Mouse (Mus musculus): ENCODE measurements around the gene Kcnip1. TPM values are rescaled to one million over a fixed set of nuclear protein-coding genes. Genes with fewer than 3 reads are reported as not detected.

The Kcnip1 gene
- polyA plus RNA-seq, 1 experiment from 2014 or later, result 0.74 TPM

DNA sequence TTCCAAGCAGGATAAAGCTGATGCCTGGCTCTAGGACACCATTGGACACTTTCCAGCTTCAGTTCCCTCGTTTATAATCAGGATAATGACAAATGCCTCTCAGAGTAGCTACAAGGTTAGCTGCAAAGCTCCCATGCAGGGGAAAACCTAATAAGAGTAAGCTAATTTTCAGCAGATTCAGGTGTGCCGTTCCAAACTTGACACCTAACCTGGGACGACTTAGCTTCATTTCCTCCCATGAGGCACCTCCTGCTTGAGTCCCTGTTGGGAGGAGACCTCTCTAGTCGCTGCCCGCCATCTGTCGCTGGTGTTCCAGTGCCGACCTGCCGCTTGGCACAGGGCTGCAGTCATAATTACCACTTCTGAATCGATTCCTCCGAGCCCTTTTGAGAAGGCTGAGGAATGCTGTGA is 211.4 kb downstream of the Kcnip1 start:
- H3K4me3 ChIP-seq, result no peak overlapping the region
- H3K27ac ChIP-seq, result no peak overlapping the region
- peaks cover 45% of the 10 kb centered on the region for H3K4me1 ChIP-seq
- WGBS, result 43% methylated on average over 10 of the region's 10 CpGs
- H3K9me3 ChIP-seq (replicated peaks), result no peaks in the 10 kb centered on the region
- no peak for DNase-seq (ENCODE audit: low spot score)
- H3K36me3 ChIP-seq, result no peaks in the 10 kb centered on the region
- no peaks in the 10 kb centered on the region for H3K27me3 ChIP-seq (ENCODE audit: low read depth, poor library complexity, severe bottlenecking)

DNA sequence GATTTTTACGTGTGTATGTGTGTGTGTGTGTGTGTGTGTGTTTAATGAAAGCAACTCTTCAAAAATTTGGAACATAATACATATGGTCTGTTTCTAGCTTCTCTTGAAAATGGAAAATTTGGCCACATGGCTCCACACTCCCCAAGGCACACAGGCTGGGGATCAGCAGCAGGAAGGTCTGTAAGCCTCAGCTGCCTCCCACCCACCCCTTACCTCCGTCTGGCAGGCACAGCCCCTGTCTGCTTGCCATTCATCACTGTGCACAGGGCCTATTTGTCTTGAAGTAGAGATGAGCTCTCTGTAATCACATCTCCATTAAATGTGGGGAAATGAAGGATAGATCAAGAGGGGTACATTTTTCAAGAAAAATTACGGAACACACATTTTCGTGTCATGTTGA is 212.7 kb downstream of the Kcnip1 start:
- Histone ChIP-seq H3K4me1 (peaks cover 44% of the 10 kb centered on the region), H3K27ac (no peak overlapping the region), H3K4me3 (no peak overlapping the region), H3K36me3 (no peaks in the 10 kb centered on the region), H3K27me3 (ENCODE audit: low read depth, poor library complexity, severe bottlenecking) (no peaks in the 10 kb centered on the region), H3K9me3 (replicated peaks) (no peaks in the 10 kb centered on the region)
- no peak for DNase-seq (ENCODE audit: low spot score)
- WGBS, result 64% methylated on average over 4 of the region's 4 CpGs

DNA sequence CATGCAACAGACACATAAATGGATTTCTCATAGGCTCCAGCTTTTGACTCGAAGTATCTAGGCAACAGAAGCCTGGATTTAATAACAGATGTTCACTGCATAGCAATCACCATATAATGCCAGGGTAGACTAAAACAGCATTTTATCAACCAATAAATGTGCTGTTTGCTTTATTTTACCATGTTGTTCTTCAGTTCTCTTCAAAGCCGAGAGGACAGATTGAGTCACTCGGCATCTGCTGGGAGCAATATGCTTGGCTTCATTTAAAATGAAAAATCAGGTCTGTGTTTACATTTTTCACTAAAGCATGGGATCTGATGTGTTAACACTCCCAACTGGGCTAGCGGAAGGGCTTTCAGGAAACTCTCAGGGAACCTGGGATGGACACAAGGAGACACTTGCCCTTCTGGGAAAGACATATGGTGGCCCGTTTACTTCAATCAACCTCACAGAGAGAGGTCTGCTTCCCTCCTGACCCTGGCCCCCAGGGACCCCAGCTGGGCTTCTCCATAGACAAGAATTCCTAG is 220.3 kb downstream of the Kcnip1 start:
- Histone ChIP-seq H3K27ac (no peak overlapping the region), H3K27me3 (ENCODE audit: low read depth, poor library complexity, severe bottlenecking) (no peaks in the 10 kb centered on the region), H3K9me3 (replicated peaks) (no peaks in the 10 kb centered on the region), H3K4me1 (no peaks in the 10 kb centered on the region), H3K4me3 (no peak overlapping the region), H3K36me3 (no peaks in the 10 kb centered on the region)
- WGBS, result 71% methylated on average over 5 of the region's 5 CpGs
- DNase-seq (ENCODE audit: low spot score), result no peak

DNA sequence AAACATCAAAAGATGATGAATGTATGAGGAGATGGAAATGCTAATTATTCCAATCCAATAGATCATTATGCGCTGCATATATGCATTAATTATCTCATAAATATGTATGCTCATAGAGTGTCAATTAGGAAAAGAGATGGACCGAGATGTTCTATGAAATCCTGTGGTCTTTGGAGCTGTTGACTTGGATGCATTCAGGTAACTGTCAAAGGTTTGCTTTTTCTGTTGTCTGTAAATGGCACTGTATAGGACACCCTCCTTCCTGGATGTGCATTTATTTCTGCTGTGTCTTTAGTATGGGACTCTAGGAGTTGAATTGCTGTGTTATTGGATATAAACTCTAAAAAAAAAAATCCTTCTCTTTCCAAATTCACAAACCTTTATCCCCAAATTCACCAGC is 220.9 kb downstream of the Kcnip1 start:
- Histone ChIP-seq H3K4me3 (no peak overlapping the region), H3K36me3 (no peaks in the 10 kb centered on the region), H3K27ac (no peak overlapping the region), H3K27me3 (ENCODE audit: low read depth, poor library complexity, severe bottlenecking) (no peaks in the 10 kb centered on the region), H3K9me3 (replicated peaks) (no peaks in the 10 kb centered on the region), H3K4me1 (no peaks in the 10 kb centered on the region)
- DNase-seq (ENCODE audit: low spot score), result no peak
- WGBS, result 93% methylated on average over 2 of the region's 2 CpGs

DNA sequence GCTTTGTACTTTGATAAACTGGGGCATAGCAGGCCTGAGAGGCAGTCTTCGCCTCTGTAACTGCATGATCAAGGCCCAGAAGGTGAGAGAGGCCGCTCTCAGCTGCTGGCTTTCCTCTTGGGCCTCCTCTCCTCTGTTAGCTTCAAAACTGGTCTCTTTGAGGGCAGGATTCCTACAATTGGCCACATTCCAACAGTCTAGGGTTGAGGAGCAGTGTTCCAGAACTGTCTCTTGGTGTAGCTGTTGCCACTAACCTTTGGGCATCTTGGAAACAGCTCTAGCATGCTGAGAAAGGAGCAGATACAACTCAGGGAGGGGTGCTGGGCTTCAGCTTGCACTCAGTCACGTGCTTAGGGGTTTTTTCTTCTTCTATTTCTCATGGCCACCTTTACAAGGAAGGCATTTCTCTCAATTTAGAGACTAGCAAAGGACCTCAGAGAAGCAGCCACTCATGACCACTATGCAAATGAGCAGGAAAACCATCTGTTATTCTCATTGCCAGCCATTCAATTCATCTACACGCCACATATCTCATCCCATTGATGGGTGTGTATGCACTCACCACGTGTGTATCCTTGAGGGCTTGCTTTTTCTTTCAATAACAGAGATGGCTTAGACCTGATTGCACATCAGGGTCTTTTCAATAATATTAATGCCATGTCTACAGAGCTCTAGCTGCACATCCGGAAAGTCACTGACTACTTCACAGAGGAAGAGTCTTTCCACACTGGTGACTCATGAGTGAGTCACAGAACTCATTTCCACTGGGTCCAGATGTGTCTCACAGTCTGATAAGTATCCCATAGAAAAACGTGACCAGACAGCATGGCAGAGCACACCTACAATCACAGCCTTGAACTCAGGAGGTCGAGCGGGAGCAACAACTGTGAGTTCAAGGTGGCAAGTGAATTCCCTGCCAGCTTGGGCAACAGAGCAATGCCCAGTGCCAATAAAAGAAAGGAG is 225.7 kb downstream of the Kcnip1 start:
- Histone ChIP-seq H3K9me3 (replicated peaks) (no peaks in the 10 kb centered on the region), H3K27ac (no peak overlapping the region), H3K4me1 (no peaks in the 10 kb centered on the region), H3K36me3 (no peaks in the 10 kb centered on the region), H3K4me3 (no peak overlapping the region), H3K27me3 (ENCODE audit: low read depth, poor library complexity, severe bottlenecking) (no peaks in the 10 kb centered on the region)
- 88% methylated on average over 9 of the region's 9 CpGs for WGBS
- no peak for DNase-seq (ENCODE audit: low spot score)

DNA sequence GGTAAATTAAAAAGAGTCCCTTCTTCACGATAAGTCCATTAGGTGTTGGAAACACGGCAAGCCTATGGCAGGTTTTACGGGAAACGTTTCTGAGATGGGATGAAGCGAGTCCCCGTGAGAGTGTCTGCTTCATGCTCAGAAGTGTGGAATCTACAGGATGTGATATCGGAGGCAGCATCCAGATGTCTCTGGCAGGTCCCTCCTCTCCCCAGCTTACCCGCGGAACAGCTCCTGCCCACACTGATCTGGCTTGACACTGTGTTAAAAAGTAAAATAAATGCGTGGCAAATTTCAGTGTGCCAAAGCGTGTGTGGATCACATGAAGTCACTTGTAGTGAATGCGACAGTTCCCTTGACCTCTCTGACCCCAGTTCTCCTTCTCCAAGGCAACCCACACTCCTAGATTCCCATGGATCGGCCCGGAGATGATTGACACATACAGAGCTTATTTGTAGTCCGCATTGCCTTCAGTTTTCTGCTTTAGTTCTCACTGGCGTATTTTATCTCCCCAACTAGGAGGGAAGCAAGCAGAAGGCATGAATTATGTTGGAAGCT is 231.7 kb downstream of the Kcnip1 start:
- H3K4me3 ChIP-seq, result no peak overlapping the region
- peaks cover 11% of the 10 kb centered on the region for H3K4me1 ChIP-seq
- DNase-seq (ENCODE audit: low spot score), result no peak
- no peaks in the 10 kb centered on the region for H3K9me3 ChIP-seq (replicated peaks)
- H3K36me3 ChIP-seq, result no peaks in the 10 kb centered on the region
- no peak overlapping the region for H3K27ac ChIP-seq
- 84% methylated on average over 16 of the region's 16 CpGs for WGBS
- peaks cover 5% of the 10 kb centered on the region for H3K27me3 ChIP-seq (ENCODE audit: low read depth, poor library complexity, severe bottlenecking)

DNA sequence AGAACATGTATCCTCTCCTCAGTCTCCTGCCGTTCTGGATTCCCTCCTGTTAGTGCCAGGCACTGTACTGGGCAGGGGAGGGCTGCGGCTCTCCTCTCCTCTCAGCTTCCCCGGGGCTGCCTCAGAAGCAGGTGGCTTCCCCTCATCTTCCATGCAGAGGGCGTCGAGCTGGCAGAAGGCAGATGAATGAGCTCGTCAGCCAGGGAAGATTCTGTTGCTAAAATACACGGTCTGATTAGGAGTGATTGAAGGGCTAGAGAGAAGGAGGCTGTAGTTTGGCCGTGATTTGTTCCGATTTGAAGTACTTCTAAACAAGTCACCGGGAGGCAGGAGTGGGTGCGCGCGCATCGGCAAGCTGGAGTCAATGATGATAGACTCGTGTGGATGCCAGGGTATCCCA is 236.3 kb downstream of the Kcnip1 start:
- H3K4me1 ChIP-seq, result peaks cover 26% of the 10 kb centered on the region
- no peak overlapping the region for H3K4me3 ChIP-seq
- H3K36me3 ChIP-seq, result no peaks in the 10 kb centered on the region
- H3K27me3 ChIP-seq (ENCODE audit: low read depth, poor library complexity, severe bottlenecking), result peaks cover 6% of the 10 kb centered on the region
- DNase-seq (ENCODE audit: low spot score), result no peak
- 70% methylated on average over 15 of the region's 15 CpGs for WGBS
- no peak overlapping the region for H3K27ac ChIP-seq
- H3K9me3 ChIP-seq (replicated peaks), result no peaks in the 10 kb centered on the region

DNA sequence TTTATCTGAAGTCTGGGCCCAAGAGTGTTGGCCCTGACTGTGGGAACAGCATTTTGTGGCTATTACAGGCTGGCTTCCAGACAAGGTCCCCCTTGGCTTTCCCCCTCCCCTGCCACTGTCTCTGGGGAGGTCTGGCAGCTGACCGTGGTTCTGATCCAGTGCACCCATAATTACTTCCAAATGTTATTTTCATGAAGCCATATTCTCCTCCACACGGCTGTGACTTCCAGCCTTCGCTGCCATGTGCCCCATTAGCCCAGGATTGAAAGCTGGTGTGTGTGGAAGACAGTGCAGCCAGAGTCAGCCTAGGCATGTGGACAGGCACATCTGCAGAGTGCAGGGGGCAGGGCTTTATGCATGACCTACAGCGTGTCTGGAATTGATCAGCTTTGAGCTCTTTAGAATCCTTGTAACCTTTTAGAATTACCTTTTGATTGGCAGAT is 240.5 kb downstream of the Kcnip1 start:
- H3K27me3 ChIP-seq (ENCODE audit: low read depth, poor library complexity, severe bottlenecking), result peaks cover 6% of the 10 kb centered on the region
- H3K4me1 ChIP-seq, result peaks cover 22% of the 10 kb centered on the region
- 24% methylated on average over 4 of the region's 4 CpGs for WGBS
- DNase-seq (ENCODE audit: low spot score), result peak; percentile 66
- H3K36me3 ChIP-seq, result no peaks in the 10 kb centered on the region
- H3K9me3 ChIP-seq (replicated peaks), result no peaks in the 10 kb centered on the region
- H3K4me3 ChIP-seq, result no peak overlapping the region
- 0 out of 2 replicates have a peak overlapping the region, but pooled peaks have one; percentile 27 for H3K27ac ChIP-seq

DNA sequence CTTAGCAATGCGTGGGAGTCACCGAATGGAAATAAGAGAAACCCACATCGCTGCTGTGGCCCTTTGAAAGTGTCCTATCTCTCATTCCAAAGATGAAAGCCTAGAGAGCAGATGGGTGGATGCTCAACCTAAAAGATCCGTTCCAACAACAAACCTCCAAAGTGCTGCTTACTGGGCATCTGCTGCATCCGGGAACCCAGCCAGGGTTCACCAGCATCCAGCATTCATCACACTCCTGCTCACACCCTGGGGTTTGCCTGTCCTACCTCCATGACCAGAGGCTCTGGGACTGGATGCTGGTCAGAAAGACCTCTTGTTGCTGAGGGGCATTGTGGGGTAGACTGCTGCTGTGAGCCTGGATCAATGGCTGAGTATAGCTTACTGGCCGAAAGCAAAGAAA is 241.4 kb downstream of the Kcnip1 start:
- WGBS, result 92% methylated on average over 6 of the region's 6 CpGs

DNA sequence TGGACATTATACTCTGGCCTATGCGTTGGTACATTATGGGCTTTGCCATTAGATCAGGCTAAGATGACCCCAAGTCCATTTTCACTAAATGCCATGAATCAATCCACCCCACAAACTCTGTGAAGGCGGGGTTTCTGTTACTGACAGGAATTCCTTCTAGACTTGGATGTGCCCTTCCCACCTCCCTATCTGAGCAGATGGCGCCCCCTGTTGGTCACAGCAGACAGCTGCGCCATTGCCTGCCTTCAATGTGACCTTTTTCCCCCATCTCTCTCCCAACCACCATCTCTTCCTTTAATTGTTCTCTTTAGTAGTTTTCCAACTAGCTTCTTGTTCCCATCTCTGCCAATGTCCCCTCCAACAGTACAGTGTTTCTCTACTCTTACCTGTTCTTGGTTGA is 243.0 kb downstream of the Kcnip1 start:
- Histone ChIP-seq H3K36me3 (no peaks in the 10 kb centered on the region), H3K9me3 (replicated peaks) (no peaks in the 10 kb centered on the region), H3K27me3 (ENCODE audit: low read depth, poor library complexity, severe bottlenecking) (no peaks in the 10 kb centered on the region), H3K4me3 (no peak overlapping the region), H3K27ac (no peak overlapping the region), H3K4me1 (peaks cover 17% of the 10 kb centered on the region)
- WGBS, result 83% methylated on average over 4 of the region's 4 CpGs
- DNase-seq (ENCODE audit: low spot score), result no peak

More for the DNA sequence above, 241.4 kb downstream of the Kcnip1 start:
- Histone ChIP-seq H3K27me3 (ENCODE audit: low read depth, poor library complexity, severe bottlenecking) (peaks cover 4% of the 10 kb centered on the region), H3K4me3 (no peak overlapping the region), H3K4me1 (peaks cover 17% of the 10 kb centered on the region), H3K27ac (0 out of 2 replicates have a peak overlapping the region, but pooled peaks have one; percentile 27), H3K9me3 (replicated peaks) (no peaks in the 10 kb centered on the region), H3K36me3 (no peaks in the 10 kb centered on the region)
- no peak for DNase-seq (ENCODE audit: low spot score)

DNA sequence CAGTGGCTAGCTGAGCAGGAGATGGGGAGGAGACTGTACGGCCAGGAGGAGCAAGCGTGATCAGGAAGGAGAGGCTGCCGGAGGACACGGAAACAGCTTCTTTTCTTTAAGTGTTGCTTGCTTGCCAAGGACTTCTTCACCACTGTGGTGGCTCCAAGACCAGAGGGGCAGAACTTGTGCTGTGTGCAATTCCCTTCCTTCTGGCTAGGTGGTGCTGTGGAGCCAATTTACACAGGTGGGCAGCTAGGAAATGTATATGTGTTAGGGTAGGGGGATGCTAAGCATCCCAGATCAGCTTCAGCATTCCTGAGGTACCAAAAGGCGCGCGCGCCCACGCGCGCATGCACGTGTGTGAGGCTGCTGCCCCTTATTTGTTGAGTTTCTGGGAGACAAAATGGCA is 243.5 kb downstream of the Kcnip1 start:
- DNase-seq (ENCODE audit: low spot score), result no peak
- Histone ChIP-seq H3K4me1 (peaks cover 17% of the 10 kb centered on the region), H3K4me3 (no peak overlapping the region), H3K27ac (no peak overlapping the region), H3K36me3 (no peaks in the 10 kb centered on the region), H3K27me3 (ENCODE audit: low read depth, poor library complexity, severe bottlenecking) (no peaks in the 10 kb centered on the region), H3K9me3 (replicated peaks) (no peaks in the 10 kb centered on the region)
- WGBS, result 93% methylated on average over 12 of the region's 12 CpGs

DNA sequence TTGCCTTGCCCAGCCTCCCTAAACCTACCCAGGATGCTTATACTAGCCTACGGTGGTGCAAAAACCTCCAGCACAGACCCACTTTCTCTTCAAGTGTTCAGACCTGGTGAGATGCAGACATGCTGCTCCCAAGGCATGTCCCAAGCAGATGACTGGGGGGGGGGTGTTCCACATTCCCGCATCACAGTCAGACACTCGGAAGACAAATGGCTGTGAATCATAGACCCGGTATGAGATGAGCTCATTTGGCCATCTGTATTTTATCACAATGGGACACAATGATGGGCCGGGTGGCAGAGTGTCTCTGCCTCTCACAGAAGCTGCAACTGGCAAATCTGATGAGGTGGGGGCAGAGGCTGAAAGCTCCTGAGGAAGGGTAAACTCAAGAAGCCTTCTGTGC is 244.2 kb downstream of the Kcnip1 start:
- Histone ChIP-seq H3K27ac (no peak overlapping the region), H3K27me3 (ENCODE audit: low read depth, poor library complexity, severe bottlenecking) (no peaks in the 10 kb centered on the region), H3K36me3 (no peaks in the 10 kb centered on the region), H3K4me3 (no peak overlapping the region), H3K4me1 (peaks cover 17% of the 10 kb centered on the region), H3K9me3 (replicated peaks) (no peaks in the 10 kb centered on the region)
- 89% methylated on average over 5 of the region's 5 CpGs for WGBS
- DNase-seq (ENCODE audit: low spot score), result no peak

DNA sequence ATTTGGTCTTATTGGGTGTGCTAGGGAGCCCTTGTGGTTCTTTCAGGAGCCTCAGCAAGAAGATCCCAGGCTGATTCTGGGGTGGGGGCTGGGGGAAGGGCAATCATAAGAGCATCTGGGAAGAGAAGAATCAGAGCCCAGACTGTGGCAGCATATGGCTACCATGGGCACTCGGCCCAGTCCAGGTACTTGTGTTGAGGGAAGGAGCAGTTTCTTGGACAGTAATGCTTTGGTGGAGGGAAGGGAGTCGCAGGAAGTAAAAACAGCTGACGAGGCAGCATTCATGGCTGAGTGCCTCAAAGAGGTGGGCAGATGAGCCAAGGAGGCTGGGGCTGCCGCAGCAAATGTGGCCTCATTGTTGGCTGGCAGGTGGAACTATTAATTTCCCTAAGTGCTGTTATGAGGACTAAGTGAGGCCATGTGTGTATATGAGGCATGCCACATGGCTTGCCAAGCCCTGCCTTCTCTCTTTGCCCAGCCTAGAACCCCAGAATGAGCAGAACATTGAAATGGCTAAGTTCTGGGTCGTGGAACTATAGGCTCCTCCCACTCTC is 245.5 kb downstream of the Kcnip1 start:
- H3K27ac ChIP-seq, result no peak overlapping the region
- 89% methylated on average over 5 of the region's 5 CpGs for WGBS
- H3K27me3 ChIP-seq (ENCODE audit: low read depth, poor library complexity, severe bottlenecking), result no peaks in the 10 kb centered on the region

More for the DNA sequence above, 245.5 kb downstream of the Kcnip1 start:
- H3K36me3 ChIP-seq, result no peaks in the 10 kb centered on the region
- no peaks in the 10 kb centered on the region for H3K9me3 ChIP-seq (replicated peaks)
- peaks cover 11% of the 10 kb centered on the region for H3K4me1 ChIP-seq
- H3K4me3 ChIP-seq, result no peak overlapping the region
- no peak for DNase-seq (ENCODE audit: low spot score)
